Mouse (Mus musculus) ES-E14 (cell line): ENCODE measurements around the gene Acot7.

Experiments used
- CHD2 ChIP-seq: IDR thresholded peaks from 2 replicates; pipeline ENCODE4 v1.6.1; 2014; ENCODE audit warnings: mild to moderate bottlenecking, low read depth, low read length, inconsistent platforms
- HCFC1 ChIP-seq: IDR thresholded peaks from 2 replicates; pipeline ENCODE4 v1.6.1; 2012; ENCODE audit warnings: low read length, inconsistent platforms, borderline replicate concordance; ENCODE audit not compliant: insufficient read depth
- ZC3H11A ChIP-seq: IDR thresholded peaks from 2 replicates; pipeline ENCODE4 v1.6.1; 2012; ENCODE audit warnings: low read depth, mild to moderate bottlenecking, inconsistent platforms, low read length, borderline replicate concordance
- ZNF384 ChIP-seq: IDR thresholded peaks from 2 replicates; pipeline ENCODE4 v1.6.1; 2012; ENCODE audit warnings: low read depth, low read length, inconsistent platforms

GRCm38 (mm10) chr4:152143632-152144031 is 34.3 kb upstream of the Acot7 start:
- TF ChIP-seq ZC3H11A (no peak), ZNF384 (no peak), CHD2 (no peak), HCFC1 (no peak)
